Mouse (Mus musculus) olfactory bulb, adult 2 months (tissue): ENCODE results near the gene Mrps11. TPM values are rescaled to one million over a fixed set of nuclear protein-coding genes. Genes with fewer than 3 reads are reported as not detected.

Experiments
- H3K27ac ChIP-seq: fragments of 200-500 bp; 2 replicates; pipeline ENCODE4 v1.5.1; 2012; ENCODE audit warnings: low read depth, low read length; ENCODE audit not compliant: insufficient read depth
- H3K4me1 ChIP-seq: fragments of 200-500 bp; 2 replicates; pipeline ENCODE4 v1.6.1; 2012; ENCODE audit warnings: low read length; ENCODE audit not compliant: control insufficient read depth, insufficient read depth
- H3K4me3 ChIP-seq: fragments of 200-500 bp; 2 replicates; pipeline ENCODE4 v1.5.1; 2012; ENCODE audit warnings: mild to moderate bottlenecking, low read depth, low read length, moderate library complexity; ENCODE audit not compliant: insufficient read depth
- CTCF ChIP-seq: fragments of 200-500 bp; IDR thresholded peaks from 2 replicates; pipeline ENCODE4 v1.5.1; 2012; ENCODE audit warnings: low read depth, mild to moderate bottlenecking, low read length, moderate library complexity; ENCODE audit not compliant: insufficient read depth
- POLR2A ChIP-seq: fragments of 200-500 bp; IDR thresholded peaks from 2 replicates; pipeline ENCODE4 v1.6.1; 2012; ENCODE audit warnings: mild to moderate bottlenecking, low read depth, low read length, moderate library complexity; ENCODE audit not compliant: insufficient read depth
- WGBS: fragments of 180-500 bp; shearing (Covaris S2); methylation state at CpG from one replicate; pipeline ENCODE4 v1.1.7; 2018; 5-methylcytosine and 5-hydroxymethylcytosine counted together
- polyA plus RNA-seq: library from polyadenylated mRNA; stranded (reverse); fragments of >200 nt; gene quantifications from 2 replicates; pipeline ENCODE4 v1.2.4, GENCODE M21; 2012; ENCODE audit warnings: low replicate concordance; ENCODE audit not compliant: missing spikeins, insufficient read depth, insufficient read length

Gene Mrps11
- not detected in 2 replicates for polyA plus RNA-seq

- TF ChIP-seq POLR2A (peak; percentile 42), CTCF (no peak)
- WGBS, result under 1% methylated on average over 44 of the region's 44 CpGs
- Histone ChIP-seq H3K4me1 (0 out of 2 replicates have a peak, but pooled peaks cover 2% of the 10 kb centered on the region), H3K27ac (no peak within 1 kb of the TSS), H3K4me3 (peak within 1 kb of the TSS; percentile 83)
These were observed at the start of gene Mrps11, which contains the start of gene Mrpl46 for GRCm38 (mm10) chr7:78782639-78783581. Mrps11 (plus strand) TSS chr7:78783119. Mrpl46 (minus strand) TSS chr7:78783531.

- 96% methylated on average over 6 of the region's 6 CpGs for WGBS
- TF ChIP-seq CTCF (no peak), POLR2A (no peak)
These were observed 45.7 kb upstream of the Mrps11 start for GRCm38 (mm10) chr7:78737196-78737595.

GRCm38 (mm10) chr7:78737614-78738210 lies 45.2 kb upstream of the Mrps11 start, which contains the start of gene Ntrk3:
Ntrk3 (minus strand) TSS chr7:78738012.
- H3K4me1 ChIP-seq, result no peaks in the 10 kb centered on the region
- WGBS, result 93% methylated on average over 5 of the region's 5 CpGs
- no peak within 1 kb of the TSS for H3K27ac ChIP-seq
- H3K4me3 ChIP-seq, result no peak within 1 kb of the TSS
- TF ChIP-seq POLR2A (no peak), CTCF (no peak)

More at GRCm38 (mm10) chr7:78737196-78737595, 45.7 kb upstream of the Mrps11 start:
- Histone ChIP-seq H3K27ac (no peak overlapping the region), H3K4me3 (no peak overlapping the region), H3K4me1 (no peaks in the 10 kb centered on the region)

- H3K4me3 ChIP-seq, result no peak overlapping the region
These were observed 43.4 kb upstream of the Mrps11 start for GRCm38 (mm10) chr7:78739351-78740000.

GRCm38 (mm10) chr7:78743731-78744385 lies 39.1 kb upstream of the Mrps11 start:
- Histone ChIP-seq H3K4me1 (peaks cover 3% of the 10 kb centered on the region; the same call in 1 of the 2 replicates), H3K4me3 (no peak overlapping the region), H3K27ac (no peak overlapping the region)
- WGBS, result 84% methylated on average over 5 of the region's 5 CpGs
- TF ChIP-seq POLR2A, result no peak

More at GRCm38 (mm10) chr7:78739351-78740000, 43.4 kb upstream of the Mrps11 start:
- no peak for TF ChIP-seq POLR2A
- TF ChIP-seq CTCF, result no peak
- Histone ChIP-seq H3K4me1 (peaks cover 3% of the 10 kb centered on the region; the same call in 1 of the 2 replicates), H3K27ac (no peak overlapping the region)
- WGBS, result 84% methylated on average over 8 of the region's 8 CpGs

- Histone ChIP-seq H3K27ac (no peak overlapping the region), H3K4me3 (no peak overlapping the region), H3K4me1 (peaks cover 8% of the 10 kb centered on the region)
- no peak for TF ChIP-seq POLR2A
- TF ChIP-seq CTCF, result no peak
- WGBS, result 96% methylated on average over 4 of the region's 4 CpGs
These were observed 30.0 kb upstream of the Mrps11 start for GRCm38 (mm10) chr7:78752961-78753360.

- peaks cover 8% of the 10 kb centered on the region for H3K4me1 ChIP-seq
- H3K27ac ChIP-seq, result no peak overlapping the region
- TF ChIP-seq POLR2A, result no peak
- TF ChIP-seq CTCF, result no peak
- WGBS, result 54% methylated on average over 7 of the region's 7 CpGs
- H3K4me3 ChIP-seq, result no peak overlapping the region
These were observed 29.0 kb upstream of the Mrps11 start for GRCm38 (mm10) chr7:78753752-78754457.
